Mouse (Mus musculus) kidney, adult 2 months (tissue): ENCODE results near the gene Gde1.

ENCODE experiments used
- CTCF ChIP-seq: fragments of 200-500 bp; conservative IDR thresholded peaks from 2 replicates; pipeline ENCODE4 v1.5.1; 2011; ENCODE audit warnings: low read depth, mild to moderate bottlenecking, control low read depth, low read length, moderate library complexity, mixed read lengths; ENCODE audit not compliant: insufficient read depth, insufficient read length
- POLR2A ChIP-seq: fragments of 200-500 bp; IDR thresholded peaks from one replicate; pipeline ENCODE4 v1.6.1; 2011; ENCODE audit warnings: low read depth, low read length, control low read depth

GRCm38 (mm10) chr7:118740532-118741338 lies 35.2 kb upstream of the Gde1 start:
- peak; percentile 8 for TF ChIP-seq POLR2A
- no peak for TF ChIP-seq CTCF
